Mouse (Mus musculus): ENCODE measurements at regions not wholly inside any gene's neighbourhood (a gene's known extent, or its start where the extent isn't known, plus 50 kb on each side); places are given as distances from the start of the nearest gene placed in this dataset.
"Not testable (repeated sequence)": the region's sequence is repeated elsewhere in the genome, so short reads cannot be mapped to it uniquely, and the experiment has no call there.

GRCm38 (mm10) chr14:71103955-71104354 lies 504.3 kb upstream of the Fam160b2 start:
- DNase-seq (ENCODE audit: low spot score), result no peak

GRCm38 (mm10) chr14:71095661-71096422 lies 496.2 kb upstream of the Fam160b2 start:
- DNase-seq (ENCODE audit: low spot score), result no peak

- no peak for DNase-seq (ENCODE audit: low spot score)
Observed at GRCm38 (mm10) chr14:71092626-71093326, 493.1 kb upstream of the Fam160b2 start.

- DNase-seq (ENCODE audit: low spot score), result no peak
Observed at GRCm38 (mm10) chr14:71085721-71086120, 486.1 kb upstream of the Fam160b2 start.

GRCm38 (mm10) chr14:71082327-71082726 lies 482.7 kb upstream of the Fam160b2 start:
- no peak for DNase-seq (ENCODE audit: low spot score)

- peak; percentile 6 for DNase-seq (ENCODE audit: low spot score)
Observed at GRCm38 (mm10) chr14:71075671-71076070, 476.0 kb upstream of the Fam160b2 start.

GRCm38 (mm10) chr14:71074019-71074418 lies 474.4 kb upstream of the Fam160b2 start:
- no peak for DNase-seq (ENCODE audit: low spot score)

GRCm38 (mm10) chr14:71065669-71066068 lies 466.0 kb upstream of the Fam160b2 start:
- no peak for DNase-seq (ENCODE audit: low spot score)

GRCm38 (mm10) chr14:71056601-71057000 lies 457.0 kb upstream of the Fam160b2 start:
- DNase-seq (ENCODE audit: low spot score), result no peak

- DNase-seq (ENCODE audit: low spot score), result no peak
Observed at GRCm38 (mm10) chr14:71055480-71055879, 455.8 kb upstream of the Fam160b2 start.

GRCm38 (mm10) chr14:71053788-71054641 lies 454.4 kb upstream of the Fam160b2 start:
- no peak for DNase-seq (ENCODE audit: low spot score)

- DNase-seq (ENCODE audit: low spot score), result no peak
Observed at GRCm38 (mm10) chr14:71047096-71047495, 447.5 kb upstream of the Fam160b2 start.

GRCm38 (mm10) chr14:71043879-71044770 lies 444.5 kb upstream of the Fam160b2 start:
- DNase-seq (ENCODE audit: low spot score), result not testable (repeated sequence)

GRCm38 (mm10) chr14:71036620-71037019 lies 437.0 kb upstream of the Fam160b2 start:
- no peak for DNase-seq (ENCODE audit: low spot score)

GRCm38 (mm10) chr14:71033586-71033985 lies 434.0 kb upstream of the Fam160b2 start:
- no peak for DNase-seq (ENCODE audit: low spot score)

- DNase-seq (ENCODE audit: low spot score), result no peak
Observed at GRCm38 (mm10) chr14:71030164-71030880, 430.7 kb upstream of the Fam160b2 start.

All from T-cell, adult 2 months (primary cell).